Mouse (Mus musculus) bone marrow, adult 2 months (tissue): ENCODE results near the gene Man1a2.

ENCODE experiments used
- CTCF ChIP-seq: fragments of 200-500 bp; IDR thresholded peaks from 2 replicates; pipeline ENCODE4 v1.5.1; 2011; ENCODE audit warnings: low read length, control low read depth; ENCODE audit not compliant: control insufficient read depth, insufficient read depth
- POLR2A ChIP-seq: fragments of 200-500 bp; IDR thresholded peaks from 2 replicates; pipeline ENCODE4 v1.6.1; 2011; ENCODE audit warnings: low read depth, mild to moderate bottlenecking, control low read depth, low read length, borderline replicate concordance; ENCODE audit not compliant: control insufficient read depth

DNA sequence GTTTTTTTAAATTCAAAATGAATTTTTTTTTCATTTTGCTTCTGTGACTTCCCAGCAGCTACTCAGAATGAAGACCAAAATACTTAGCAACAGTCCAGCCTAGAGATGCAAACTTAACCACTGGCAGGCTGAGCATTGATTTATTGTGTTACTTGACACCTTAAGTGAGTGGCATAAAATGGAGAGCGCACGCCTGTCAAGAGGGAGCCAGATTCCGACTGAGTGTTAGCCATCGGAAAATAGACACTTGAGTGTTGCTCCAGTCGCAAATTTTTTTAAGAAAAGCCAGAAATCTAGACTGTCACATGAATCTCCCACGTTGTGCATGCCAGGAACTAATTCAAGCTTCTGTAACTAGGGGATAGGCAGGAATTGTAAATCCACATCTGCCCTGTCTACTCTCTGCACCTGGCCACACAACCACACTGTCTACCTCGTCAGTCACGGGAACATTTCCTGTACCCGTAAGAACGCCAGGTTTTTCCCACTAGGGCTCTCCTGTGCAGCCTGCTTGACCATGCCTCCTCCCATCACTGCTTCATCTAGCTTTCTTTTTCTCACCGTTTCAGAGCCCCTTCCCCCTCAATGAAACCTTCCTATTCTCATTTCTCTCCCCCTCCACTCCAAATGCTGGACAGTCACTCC, 3.7 kb downstream of the Man1a2 start:
- TF ChIP-seq CTCF (no peak), POLR2A (no peak)
